17 mouse cellular contexts compared by ENCODE assay signal in the genomic region with DNA sequence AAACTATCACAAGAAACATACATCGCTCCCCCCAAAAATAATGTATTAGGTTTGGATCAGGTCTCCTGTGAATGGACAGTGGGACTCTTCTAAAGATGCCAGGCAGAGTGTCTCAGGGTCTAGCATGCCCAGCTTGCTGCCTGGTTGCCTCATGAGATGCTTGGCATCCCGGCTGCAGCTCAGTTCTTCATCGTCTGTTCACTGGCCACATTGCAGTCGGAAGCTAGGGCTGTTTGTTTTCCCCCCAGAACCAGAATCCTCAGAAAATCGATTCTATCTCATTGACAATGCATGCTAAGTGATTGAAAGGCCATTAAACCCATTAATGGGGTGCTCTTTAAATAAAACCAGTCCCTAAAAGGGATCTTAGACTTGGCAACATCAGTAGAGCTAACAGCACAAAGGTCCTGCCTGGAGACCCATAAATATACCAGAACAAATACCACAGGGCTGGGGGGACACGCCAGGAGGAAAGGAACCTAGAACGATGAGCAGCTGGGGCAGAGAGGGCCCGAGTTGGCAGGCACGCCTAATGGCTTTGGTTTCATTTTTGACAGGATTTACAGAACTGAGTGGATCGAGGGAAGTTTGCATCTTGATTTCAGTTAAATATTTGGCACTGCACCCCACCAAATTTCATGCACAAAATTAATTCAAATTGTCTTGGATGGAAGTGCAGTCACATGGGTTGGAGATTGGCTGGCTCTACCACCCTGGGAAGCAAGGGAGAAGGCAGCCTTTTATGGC.
DNase-seq lines count a peak whose midpoint lies in the region; ATAC-seq and TF ChIP-seq lines count a peak whose summit lies in the region.
"Had no signal": no experiment of that assay in that cellular context is flagged by ENCODE, and none has a peak within 500 bp of the region (broad histone marks: within the 10 kb centered on the region; RNA-seq: fewer than 3 reads in every experiment).

No protein-coding gene starts in this region.

- peak in 1 of 2 experiments; percentile 18 for DNase-seq in layer of hippocampus, adult 2 months (ENCODE audit: low spot score in 2 of 2)
- no peak for DNase-seq in layer of hippocampus, postnatal 25 days (ENCODE audit: extremely low spot score in 1 of 2, low spot score in 1 of 2)
- DNase-seq: adrenal gland, adult 2 months; kidney, adult 9 months; kidney, postnatal 25 days; lung, postnatal 4 days had no signal

- H3K4me1 ChIP-seq in forebrain, embryonic 16.5 days (replicated peaks; ENCODE audit: control insufficient read depth, insufficient read depth, low read length): peaks cover 39% of the 10 kb centered on the region
- peaks cover 32% of the 10 kb centered on the region for H3K4me1 ChIP-seq in forebrain, embryonic 13.5 days
- H3K4me1 ChIP-seq in neural tube, embryonic 14.5 days (ENCODE audit: control insufficient read depth, insufficient read depth, low read length): peaks cover 3% of the 10 kb centered on the region; the same call in 1 of the 2 replicates
- H3K4me1 ChIP-seq in neural tube, embryonic 15.5 days: peaks cover 23% of the 10 kb centered on the region
- H3K4me1 ChIP-seq: intestine, embryonic 15.5 days had no signal

- H3K36me3 ChIP-seq in forebrain, embryonic 16.5 days (ENCODE audit: control insufficient read depth, insufficient read depth): no peaks in the 10 kb centered on the region
- H3K36me3 ChIP-seq in forebrain, embryonic 13.5 days (ENCODE audit: poor library complexity, severe bottlenecking): no peaks in the 10 kb centered on the region
- no peaks in the 10 kb centered on the region for H3K36me3 ChIP-seq in neural tube, embryonic 14.5 days (ENCODE audit: control insufficient read depth, insufficient read depth, low read length)
- H3K36me3 ChIP-seq in neural tube, embryonic 15.5 days: no peaks in the 10 kb centered on the region
- H3K36me3 ChIP-seq: heart, embryonic 13.5 days; intestine, embryonic 15.5 days; lung, embryonic 15.5 days; midbrain, embryonic 12.5 days had no signal

- no peak for TF ChIP-seq CTCF in layer of hippocampus, adult 2 months (conservative IDR thresholded peaks at IDR 0.05)

- peak overlapping the region; percentile 74 for H3K27ac ChIP-seq in forebrain, embryonic 16.5 days (ENCODE audit: low read length)
- H3K27ac ChIP-seq in forebrain, embryonic 13.5 days: no peak overlapping the region
- H3K27ac ChIP-seq in layer of hippocampus, adult 2 months: peak overlapping the region; percentile 68
- H3K27ac ChIP-seq in neural tube, embryonic 14.5 days (ENCODE audit: low read depth, low read length): 0 out of 2 replicates have a peak overlapping the region, but pooled peaks have one; percentile 1
- H3K27ac ChIP-seq in neural tube, embryonic 15.5 days (replicated peaks): no peak overlapping the region
- H3K27ac ChIP-seq: heart, embryonic 13.5 days; intestine, embryonic 15.5 days; liver, embryonic 14.5 days; lung, embryonic 15.5 days; midbrain, embryonic 12.5 days had no signal

- H3K9me3 ChIP-seq in forebrain, embryonic 16.5 days (ENCODE audit: control insufficient read depth, low read length): no peaks in the 10 kb centered on the region
- no peaks in the 10 kb centered on the region for H3K9me3 ChIP-seq in forebrain, embryonic 13.5 days (replicated peaks)
- H3K9me3 ChIP-seq in neural tube, embryonic 14.5 days (ENCODE audit: control insufficient read depth, low read length): no peaks in the 10 kb centered on the region
- no peaks in the 10 kb centered on the region for H3K9me3 ChIP-seq in neural tube, embryonic 15.5 days (replicated peaks)
- H3K9me3 ChIP-seq: heart, embryonic 13.5 days; intestine, embryonic 15.5 days; lung, embryonic 15.5 days; midbrain, embryonic 12.5 days had no signal

- no peak overlapping the region for H3K4me3 ChIP-seq in forebrain, embryonic 16.5 days (replicated peaks; ENCODE audit: low read length)
- no peak overlapping the region for H3K4me3 ChIP-seq in forebrain, embryonic 13.5 days
- no peak overlapping the region for H3K4me3 ChIP-seq in layer of hippocampus, adult 2 months
- H3K4me3 ChIP-seq in neural tube, embryonic 14.5 days (ENCODE audit: low read depth, low read length): no peak overlapping the region
- H3K4me3 ChIP-seq in neural tube, embryonic 15.5 days (replicated peaks): no peak overlapping the region
- H3K4me3 ChIP-seq: erythroblast, embryonic 14.5 days; heart, embryonic 13.5 days; intestine, embryonic 15.5 days; lung, embryonic 15.5 days; midbrain, embryonic 12.5 days had no signal

- no peaks in the 10 kb centered on the region for H3K27me3 ChIP-seq in forebrain, embryonic 16.5 days (replicated peaks; ENCODE audit: control insufficient read depth, insufficient read depth, low read length)
- H3K27me3 ChIP-seq in forebrain, embryonic 13.5 days: no peaks in the 10 kb centered on the region
- no peaks in the 10 kb centered on the region for H3K27me3 ChIP-seq in neural tube, embryonic 14.5 days (ENCODE audit: control insufficient read depth, insufficient read depth, low read length)
- no peaks in the 10 kb centered on the region for H3K27me3 ChIP-seq in neural tube, embryonic 15.5 days (replicated peaks)
- H3K27me3 ChIP-seq: heart, embryonic 13.5 days; intestine, embryonic 15.5 days; lung, embryonic 15.5 days; midbrain, embryonic 12.5 days had no signal

- H3K4me2 ChIP-seq in forebrain, embryonic 16.5 days (ENCODE audit: low read length): no peak overlapping the region
- H3K4me2 ChIP-seq in forebrain, embryonic 13.5 days: no peak overlapping the region
- H3K4me2 ChIP-seq in neural tube, embryonic 14.5 days (ENCODE audit: low read depth, low read length): no peak overlapping the region
- H3K4me2 ChIP-seq in neural tube, embryonic 15.5 days: no peak overlapping the region
- H3K4me2 ChIP-seq: heart, embryonic 13.5 days; intestine, embryonic 15.5 days; lung, embryonic 15.5 days; midbrain, embryonic 12.5 days had no signal

- H3K9ac ChIP-seq in forebrain, embryonic 16.5 days (replicated peaks; ENCODE audit: low read depth, low read length): no peak overlapping the region
- H3K9ac ChIP-seq in forebrain, embryonic 13.5 days: no peak overlapping the region
- H3K9ac ChIP-seq in neural tube, embryonic 14.5 days (replicated peaks; ENCODE audit: low read depth, low read length): no peak overlapping the region
- H3K9ac ChIP-seq in neural tube, embryonic 15.5 days (replicated peaks): no peak overlapping the region
- H3K9ac ChIP-seq: heart, embryonic 13.5 days; intestine, embryonic 15.5 days; liver, embryonic 14.5 days; lung, embryonic 15.5 days; midbrain, embryonic 12.5 days had no signal

- 46% methylated on average over 10 of the region's 10 CpGs for WGBS in forebrain, embryonic 16.5 days
- 72% methylated on average over 10 of the region's 10 CpGs for WGBS in forebrain, embryonic 13.5 days
- 31% methylated on average over 10 of the region's 10 CpGs for WGBS in neural tube, embryonic 14.5 days
- WGBS in neural tube, embryonic 15.5 days: 34% methylated on average over 10 of the region's 10 CpGs

- ATAC-seq in forebrain, embryonic 16.5 days: 0 out of 2 replicates have a peak, but pooled peaks have one; percentile 31
- ATAC-seq in forebrain, embryonic 13.5 days: no peak; the same call in 1 of the 2 replicates
- peak; percentile 66; the same call in 1 of the 2 replicates for ATAC-seq in neural tube, embryonic 14.5 days (ENCODE audit: low read depth)
- ATAC-seq in neural tube, embryonic 15.5 days (ENCODE audit: low FRiP score): no peak
- no peak for ATAC-seq in inflammation-experienced regulatory T-cells, adult 6 months
- ATAC-seq: intestine, embryonic 15.5 days had no signal

Comparison
In these comparisons a context has a peak if more than half of its experiments do, and no peak if none do; other contexts are left out.
1. ATAC-seq: peak in forebrain, embryonic 16.5 days (single experiment) and neural tube, embryonic 14.5 days (single experiment); none in forebrain, embryonic 13.5 days (single experiment), neural tube, embryonic 15.5 days (single experiment) and inflammation-experienced regulatory T-cells, adult 6 months (single experiment).
2. H3K27ac ChIP-seq: peak in forebrain, embryonic 16.5 days (single experiment), layer of hippocampus, adult 2 months (single experiment) and neural tube, embryonic 14.5 days (single experiment); none in forebrain, embryonic 13.5 days (single experiment) and neural tube, embryonic 15.5 days (single experiment).